11 mouse cellular contexts compared by ENCODE assay signal in the genomic region with DNA sequence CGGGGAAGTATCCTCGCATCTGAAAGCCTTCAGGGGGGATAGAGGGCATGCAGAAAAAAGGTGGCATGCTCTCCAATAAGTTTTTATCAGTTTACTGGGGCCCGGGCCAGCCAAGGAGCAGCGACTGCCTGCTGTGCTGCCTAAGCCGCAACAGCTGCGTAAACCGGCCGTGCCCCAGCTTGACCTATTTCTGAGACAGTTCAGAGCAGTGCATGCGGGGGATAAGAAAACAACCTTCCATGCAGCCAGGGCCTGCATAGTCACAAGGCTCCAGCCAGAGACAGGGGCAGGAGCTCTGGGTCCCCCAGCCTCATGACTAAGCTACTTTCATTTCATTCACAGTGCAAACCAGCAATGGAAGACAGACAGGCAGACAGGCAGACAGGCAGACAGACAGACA. TPM values are rescaled to one million over a fixed set of nuclear protein-coding genes. Genes with fewer than 3 reads are reported as not detected.
DNase-seq lines count a peak whose midpoint lies in the region; ATAC-seq lines count a peak whose summit lies in the region.
"Had no signal": no experiment of that assay in that cellular context is flagged by ENCODE, and none has a peak within 500 bp of the region (broad histone marks: within the 10 kb centered on the region; RNA-seq: fewer than 3 reads in every experiment).

No protein-coding gene starts in this region.

- H3K9ac ChIP-seq in heart, embryonic 11.5 days (ENCODE audit: low read depth, low read length), result no peak overlapping the region
- no peak overlapping the region for H3K9ac ChIP-seq in midbrain, embryonic 11.5 days (ENCODE audit: low read length)
- no peak overlapping the region for H3K9ac ChIP-seq in midbrain, embryonic 15.5 days
- no peak overlapping the region for H3K9ac ChIP-seq in limb, embryonic 11.5 days (ENCODE audit: low read length)

- H3K9me3 ChIP-seq in heart, embryonic 11.5 days (replicated peaks; ENCODE audit: control insufficient read depth, low read length), result no peaks in the 10 kb centered on the region
- H3K9me3 ChIP-seq in midbrain, embryonic 11.5 days (ENCODE audit: control insufficient read depth, low read length), result no peaks in the 10 kb centered on the region
- no peaks in the 10 kb centered on the region for H3K9me3 ChIP-seq in midbrain, embryonic 15.5 days
- no peaks in the 10 kb centered on the region for H3K9me3 ChIP-seq in limb, embryonic 11.5 days (ENCODE audit: control insufficient read depth, low read length)

- H3K27me3 ChIP-seq in heart, embryonic 11.5 days (ENCODE audit: control insufficient read depth, insufficient read depth, low read length), result peaks cover 32% of the 10 kb centered on the region
- peaks cover 59% of the 10 kb centered on the region for H3K27me3 ChIP-seq in midbrain, embryonic 11.5 days (ENCODE audit: control insufficient read depth, insufficient read depth, low read length)
- H3K27me3 ChIP-seq in midbrain, embryonic 15.5 days (replicated peaks), result peaks cover 68% of the 10 kb centered on the region
- peaks cover 10% of the 10 kb centered on the region; the same call in 1 of the 2 replicates for H3K27me3 ChIP-seq in limb, embryonic 11.5 days (ENCODE audit: control insufficient read depth, insufficient read depth, low read length)

- peak overlapping the region; percentile 15 for H3K4me3 ChIP-seq in heart, embryonic 11.5 days (ENCODE audit: low read depth, low read length)
- no peak overlapping the region for H3K4me3 ChIP-seq in midbrain, embryonic 11.5 days (ENCODE audit: low read depth, low read length)
- no peak overlapping the region for H3K4me3 ChIP-seq in midbrain, embryonic 15.5 days
- H3K4me3 ChIP-seq in limb, embryonic 11.5 days (ENCODE audit: low read depth, low read length), result no peak overlapping the region

- DNase-seq in heart, adult 18-20 months, result no peak
- peak; percentile 95 for DNase-seq in midbrain, embryonic 11.5 days (ENCODE audit: low spot score, missing footprints)
- DNase-seq in limb, embryonic 11.5 days (ENCODE audit: low spot score), result peak; percentile 53
- DNase-seq in yolk sac, embryonic 10.5 days (ENCODE audit: low spot score), result peak; percentile 10
- no peak for DNase-seq in frontal cortex, adult 2 months (ENCODE audit: extremely low spot score in 1 of 2, low spot score in 1 of 2)
- no peak for DNase-seq in layer of hippocampus, postnatal 10 days (ENCODE audit: low spot score in 2 of 2)
- DNase-seq: gastrocnemius, postnatal 14 days had no signal

- WGBS in heart, embryonic 11.5 days (ENCODE audit: insufficient replicate concordance), result 4% methylated on average over 9 of the region's 9 CpGs
- 6% methylated on average over 9 of the region's 9 CpGs for WGBS in midbrain, embryonic 11.5 days
- WGBS in midbrain, embryonic 15.5 days, result 7% methylated on average over 9 of the region's 9 CpGs
- WGBS in limb, embryonic 11.5 days, result 5% methylated on average over 9 of the region's 9 CpGs

- no peaks in the 10 kb centered on the region for H3K36me3 ChIP-seq in heart, embryonic 11.5 days (ENCODE audit: control insufficient read depth, insufficient read depth, low read length)
- H3K36me3 ChIP-seq in midbrain, embryonic 11.5 days (ENCODE audit: control insufficient read depth, insufficient read depth, low read length), result no peaks in the 10 kb centered on the region
- H3K36me3 ChIP-seq in midbrain, embryonic 15.5 days (replicated peaks), result no peaks in the 10 kb centered on the region
- no peaks in the 10 kb centered on the region for H3K36me3 ChIP-seq in limb, embryonic 11.5 days (ENCODE audit: control insufficient read depth, insufficient read depth, low read length)

- ATAC-seq in heart, embryonic 11.5 days (replicated peaks; ENCODE audit: insufficient number of reproducible peaks, low FRiP score, low TSS enrichment), result no peak
- peak; percentile 91 for ATAC-seq in midbrain, embryonic 11.5 days (ENCODE audit: low FRiP score)
- no peak for ATAC-seq in midbrain, embryonic 15.5 days (replicated peaks)
- ATAC-seq in limb, embryonic 11.5 days (ENCODE audit: insufficient number of reproducible peaks, low FRiP score, low TSS enrichment, low read depth), result no peak; the same call in 1 of the 2 replicates
- ATAC-seq: CD4-positive, CD25-positive, alpha-beta regulatory T cell, adult 4 months had no signal

- H3K4me2 ChIP-seq in heart, embryonic 11.5 days, result peak overlapping the region; percentile 43
- peak overlapping the region; percentile 23; the same call in 1 of the 2 replicates for H3K4me2 ChIP-seq in midbrain, embryonic 11.5 days
- no peak overlapping the region for H3K4me2 ChIP-seq in midbrain, embryonic 15.5 days
- H3K4me2 ChIP-seq in limb, embryonic 11.5 days (ENCODE audit: low read depth, severe bottlenecking), result no peak overlapping the region

- no peaks in the 10 kb centered on the region for H3K4me1 ChIP-seq in heart, embryonic 11.5 days (ENCODE audit: control insufficient read depth, insufficient read depth, low read length)
- peaks cover 32% of the 10 kb centered on the region for H3K4me1 ChIP-seq in midbrain, embryonic 11.5 days (ENCODE audit: control insufficient read depth, insufficient read depth, low read length)
- no peaks in the 10 kb centered on the region for H3K4me1 ChIP-seq in midbrain, embryonic 15.5 days
- peaks cover 4% of the 10 kb centered on the region; the same call in 1 of the 2 replicates for H3K4me1 ChIP-seq in limb, embryonic 11.5 days (ENCODE audit: control insufficient read depth, insufficient read depth, low read length)

- H3K27ac ChIP-seq in heart, embryonic 11.5 days (ENCODE audit: low read depth, low read length), result no peak overlapping the region
- H3K27ac ChIP-seq in midbrain, embryonic 11.5 days (ENCODE audit: low read depth, low read length), result peak overlapping the region; percentile 51
- no peak overlapping the region for H3K27ac ChIP-seq in midbrain, embryonic 15.5 days
- H3K27ac ChIP-seq in limb, embryonic 11.5 days (replicated peaks; ENCODE audit: low read depth, low read length), result no peak overlapping the region

RNA-seq across cellular contexts. Expression of a gene that starts 15.1 kb away (rescaled TPM):
- polyA plus RNA-seq in heart, embryonic 11.5 days (2014; fragmentation: Nextera tagmentation; extraction: Ambion mirVana), result 0.19 and 0.24 TPM in 2 replicates
- not detected for total RNA-seq in heart, adult 18-20 months (2021)
- polyA plus RNA-seq in midbrain, embryonic 11.5 days (2014; fragmentation: Nextera tagmentation; extraction: Ambion mirVana), result 38.1 and 41.5 TPM in 2 replicates
- 11.4 and 14.4 TPM in 2 replicates for polyA plus RNA-seq in midbrain, embryonic 15.5 days (2015; fragmentation: Nextera tagmentation; extraction: Ambion mirVana)
- 5.0 and 5.6 TPM in 2 replicates for polyA plus RNA-seq in limb, embryonic 11.5 days (2014; fragmentation: Nextera tagmentation; extraction: Ambion mirVana)
- polyA plus RNA-seq in frontal cortex, adult 2 months (2012; rRNA removed), result not detected in 2 replicates
- under 1 TPM in 1 of 2 experiments, not detected in 1; 0.11 TPM for total RNA-seq in layer of hippocampus, postnatal 10 days (2021)
- total RNA-seq: gastrocnemius, postnatal 14 days; left cerebral cortex, postnatal 25 days had no signal
- polyA plus RNA-seq: CD4-positive, CD25-positive, alpha-beta regulatory T cell, adult 4 months had no signal

Comparison
In these comparisons a context has a peak if more than half of its experiments do, and no peak if none do; other contexts are left out.
1. H3K4me2 ChIP-seq: peak in heart, embryonic 11.5 days (single experiment) and midbrain, embryonic 11.5 days (single experiment); none in midbrain, embryonic 15.5 days (single experiment) and limb, embryonic 11.5 days (single experiment).
2. DNase-seq: peak in midbrain, embryonic 11.5 days (single experiment), limb, embryonic 11.5 days (single experiment) and yolk sac, embryonic 10.5 days (single experiment); none in heart, adult 18-20 months (0 of 2), frontal cortex, adult 2 months (0 of 2) and layer of hippocampus, postnatal 10 days (0 of 2).